Mouse (Mus musculus) limb, embryonic 13.5 days (tissue): ENCODE results near the gene Lrrc4c. TPM values are rescaled to one million over a fixed set of nuclear protein-coding genes. Genes with fewer than 3 reads are reported as not detected.

Experiments used
- ATAC-seq: fragments of 200-750 bp; cut with Nextera tagmentation; 2 replicates; pipeline ENCODE4 v1.8.0; 2017; ENCODE audit warnings: low read depth, moderate number of reproducible peaks, moderate TSS enrichment; ENCODE audit not compliant: low FRiP score
- H3K27ac ChIP-seq: fragments of 300-500 bp; sonication (generic); 2 replicates; pipeline ENCODE4 v1.5.1; 2015; ENCODE audit warnings: inconsistent platforms, mild to moderate bottlenecking, moderate library complexity
- H3K27me3 ChIP-seq: fragments of 300-500 bp; sonication (generic); 2 replicates; pipeline ENCODE4 v1.6.1; 2015; ENCODE audit warnings: mild to moderate bottlenecking, inconsistent platforms
- H3K36me3 ChIP-seq: fragments of 300-500 bp; sonication (generic); 2 replicates; pipeline ENCODE4 v1.6.1; 2015; ENCODE audit warnings: inconsistent platforms, mild to moderate bottlenecking, moderate library complexity
- H3K4me1 ChIP-seq: fragments of 300-500 bp; sonication (generic); 2 replicates; pipeline ENCODE4 v1.6.1; 2015; ENCODE audit warnings: inconsistent platforms
- H3K4me2 ChIP-seq: fragments of 300-500 bp; sonication (generic); replicated peaks from 2 replicates; pipeline ENCODE4 v1.6.1; 2015; ENCODE audit warnings: inconsistent platforms, mild to moderate bottlenecking, moderate library complexity
- H3K4me3 ChIP-seq: fragments of 300-500 bp; sonication (generic); 2 replicates; pipeline ENCODE4 v1.5.1; 2015; ENCODE audit warnings: moderate library complexity, mild to moderate bottlenecking, inconsistent platforms
- H3K9ac ChIP-seq: fragments of 300-500 bp; sonication (generic); 2 replicates; pipeline ENCODE4 v1.6.1; 2015; ENCODE audit warnings: mild to moderate bottlenecking, inconsistent platforms
- H3K9me3 ChIP-seq: fragments of 300-500 bp; sonication (generic); 2 replicates; pipeline ENCODE4 v1.6.1; 2016; ENCODE audit warnings: inconsistent platforms
- WGBS: fragments of 180-500 bp; shearing (Covaris S2); methylation state at CpG from one replicate; pipeline ENCODE4 v1.1.7; 2015; 5-methylcytosine and 5-hydroxymethylcytosine counted together
- microRNA-seq: library from miRNA; unstranded; fragments of <30 nt; microRNA quantifications from one replicate; pipeline ENCODE4, GENCODE M21; 2016
- polyA plus RNA-seq: library from polyadenylated mRNA; unstranded; fragments of >200 nt; fragmentation: Nextera tagmentation; extraction: Ambion mirVana; gene quantifications from 2 replicates; pipeline ENCODE4 v1.2.1, GENCODE M21; 2015

Lrrc4c gene
- polyA plus RNA-seq, 1 experiment from 2014 or later = 2.8 TPM

- Histone ChIP-seq H3K27me3 (no peaks in the 10 kb centered on the region), H3K36me3 (no peaks in the 10 kb centered on the region), H3K4me1 (no peaks in the 10 kb centered on the region), H3K9ac (no peak overlapping the region), H3K27ac (no peak overlapping the region), H3K4me2 (no peak overlapping the region), H3K9me3 (no peaks in the 10 kb centered on the region), H3K4me3 (no peak overlapping the region)
- ATAC-seq = no peak
Measured at GRCm38 (mm10) chr2:97609436-97609835, 1291.5 kb downstream of the Lrrc4c start.

DNA sequence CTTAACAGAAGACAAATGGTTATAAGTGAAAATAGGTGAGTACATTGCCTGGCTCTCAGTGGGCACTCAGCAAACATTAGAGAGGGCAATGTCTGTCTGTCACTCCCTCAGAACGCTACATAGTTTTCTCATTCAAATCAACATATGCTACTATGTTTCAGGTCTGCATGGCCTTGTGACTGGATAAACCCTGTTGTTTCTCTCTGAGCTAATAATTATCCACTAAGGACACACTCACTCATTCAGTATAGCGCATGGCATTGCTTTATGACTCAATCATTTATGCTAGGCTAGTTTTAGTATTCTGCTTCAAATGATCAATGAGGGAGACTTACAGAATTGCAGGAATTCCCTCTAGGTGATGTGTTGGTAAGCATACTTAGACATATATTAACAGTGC, 1292.6 kb downstream of the Lrrc4c start:
- Histone ChIP-seq H3K27me3 (no peaks in the 10 kb centered on the region), H3K4me1 (no peaks in the 10 kb centered on the region), H3K9ac (no peak overlapping the region), H3K27ac (no peak overlapping the region), H3K4me2 (no peak overlapping the region), H3K4me3 (no peak overlapping the region), H3K36me3 (no peaks in the 10 kb centered on the region), H3K9me3 (no peaks in the 10 kb centered on the region)
- 87% methylated on average over 2 of the region's 2 CpGs for WGBS
- ATAC-seq = no peak

DNA sequence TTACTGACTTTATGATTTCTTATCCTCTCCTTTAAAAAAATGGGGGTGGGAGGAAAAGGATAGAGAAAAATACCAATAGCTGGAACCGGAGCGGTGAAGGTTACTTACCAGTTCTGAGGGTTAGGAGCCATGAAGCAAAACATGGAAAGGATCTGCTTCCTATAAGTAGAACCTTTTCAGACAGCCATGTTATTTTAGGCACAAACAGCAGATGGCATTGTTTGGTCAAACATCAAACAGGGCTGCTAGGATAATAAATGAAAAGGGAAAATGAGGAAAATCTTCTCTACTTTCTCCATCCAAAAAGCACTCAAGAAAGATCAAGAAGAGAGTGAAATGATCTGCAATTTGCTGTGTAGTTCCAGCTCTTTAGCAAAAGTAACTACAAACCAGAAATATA, 1296.8 kb downstream of the Lrrc4c start:
- H3K4me2 ChIP-seq = no peak overlapping the region
- H3K9ac ChIP-seq = no peak overlapping the region
- H3K27ac ChIP-seq = no peak overlapping the region
- H3K36me3 ChIP-seq = no peaks in the 10 kb centered on the region
- no peaks in the 10 kb centered on the region for H3K9me3 ChIP-seq
- H3K27me3 ChIP-seq = no peaks in the 10 kb centered on the region
- WGBS = 70% methylated on average over 2 of the region's 2 CpGs
- no peaks in the 10 kb centered on the region for H3K4me1 ChIP-seq
- no peak for ATAC-seq
- no peak overlapping the region for H3K4me3 ChIP-seq

GRCm38 (mm10) chr2:97618589-97618988, 1300.6 kb downstream of the Lrrc4c start:
- Histone ChIP-seq H3K4me2 (no peak overlapping the region), H3K27me3 (no peaks in the 10 kb centered on the region), H3K9ac (no peak overlapping the region), H3K4me1 (no peaks in the 10 kb centered on the region), H3K36me3 (no peaks in the 10 kb centered on the region), H3K9me3 (no peaks in the 10 kb centered on the region; the same call in 1 of the 2 replicates), H3K4me3 (no peak overlapping the region), H3K27ac (no peak overlapping the region)
- no peak for ATAC-seq
- 86% methylated on average over 1 of the region's 1 CpGs for WGBS

- no peak for ATAC-seq
- H3K4me1 ChIP-seq = no peaks in the 10 kb centered on the region
- H3K27me3 ChIP-seq = no peaks in the 10 kb centered on the region
- H3K4me2 ChIP-seq = no peak overlapping the region
- 88% methylated on average over 2 of the region's 2 CpGs for WGBS
- no peak overlapping the region for H3K9ac ChIP-seq
- H3K9me3 ChIP-seq = no peaks in the 10 kb centered on the region
- H3K27ac ChIP-seq = no peak overlapping the region
- no peak overlapping the region for H3K4me3 ChIP-seq
- H3K36me3 ChIP-seq = no peaks in the 10 kb centered on the region
Measured at GRCm38 (mm10) chr2:97639941-97640340, 1322.0 kb downstream of the Lrrc4c start.

DNA sequence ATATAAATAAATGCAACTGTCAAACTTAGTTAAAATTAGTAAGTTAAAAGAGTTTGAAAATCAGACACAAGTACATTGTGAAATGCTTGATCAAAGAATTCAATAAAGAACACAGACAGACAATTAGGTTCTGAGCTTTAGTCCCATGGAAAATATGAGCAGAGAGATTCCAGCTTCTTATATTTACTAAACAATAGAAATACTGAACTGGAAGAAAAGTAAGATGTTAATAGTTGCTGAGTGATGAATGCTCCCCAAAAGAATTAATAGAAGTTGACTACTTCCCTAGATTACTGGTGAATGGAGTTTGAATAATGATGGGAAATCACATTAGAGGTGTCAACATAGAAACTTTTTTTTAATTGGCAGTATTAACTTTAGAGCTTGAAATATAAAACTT, 1323.7 kb downstream of the Lrrc4c start:
- no peak overlapping the region for H3K4me2 ChIP-seq
- H3K27me3 ChIP-seq = no peaks in the 10 kb centered on the region
- H3K4me3 ChIP-seq = no peak overlapping the region
- no peaks in the 10 kb centered on the region for H3K36me3 ChIP-seq
- H3K4me1 ChIP-seq = no peaks in the 10 kb centered on the region
- no peaks in the 10 kb centered on the region for H3K9me3 ChIP-seq
- no peak overlapping the region for H3K27ac ChIP-seq
- ATAC-seq = no peak
- no peak overlapping the region for H3K9ac ChIP-seq

DNA sequence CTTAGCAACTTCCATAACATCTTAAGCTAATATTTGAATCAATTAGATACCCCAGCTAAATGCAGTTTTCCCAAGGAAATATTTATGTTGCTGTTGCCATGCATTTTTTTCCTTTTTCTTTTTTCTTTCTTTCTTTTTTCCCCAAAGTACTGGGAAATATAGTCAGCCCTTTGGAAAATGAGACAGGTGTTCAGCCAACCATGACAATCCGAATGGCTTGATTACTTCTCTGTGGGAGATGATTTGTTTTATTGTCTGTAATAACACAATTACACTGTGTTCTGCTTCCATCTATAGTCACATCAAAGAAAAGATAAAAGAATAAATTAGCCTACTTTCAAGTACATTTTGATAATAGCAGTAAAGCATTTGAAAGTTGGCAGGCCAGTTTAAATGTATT, 1334.7 kb downstream of the Lrrc4c start:
- H3K4me1 ChIP-seq = no peaks in the 10 kb centered on the region
- no peak overlapping the region for H3K4me3 ChIP-seq
- no peak overlapping the region for H3K4me2 ChIP-seq
- no peak overlapping the region for H3K27ac ChIP-seq
- no peaks in the 10 kb centered on the region for H3K9me3 ChIP-seq
- no peak overlapping the region for H3K9ac ChIP-seq
- no peaks in the 10 kb centered on the region for H3K36me3 ChIP-seq
- ATAC-seq = no peak
- H3K27me3 ChIP-seq = no peaks in the 10 kb centered on the region
- 63% methylated on average over 1 of the region's 1 CpGs for whole genome bisulfite sequencing

Small RNA genes lying within 50 kb of the gene (microRNA-seq; reads per million reads assigned to microRNA genes)
- gene Gm44320 = not detected
